Mouse (Mus musculus) embryonic facial prominence, embryonic 10.5 days (tissue): ENCODE measurements around the gene Csf2rb2. TPM values are rescaled to one million over a fixed set of nuclear protein-coding genes. Genes with fewer than 3 reads are reported as not detected.

ENCODE experiments used
- DNase-seq: peaks from one replicate; pipeline ENCODE4 v3.0.0-alpha.2; 2017; ENCODE audit warnings: low spot score
- H3K27ac ChIP-seq: fragments of 300-500 bp; sonication (generic); replicated peaks from 2 replicates; pipeline ENCODE4 v1.5.1; 2016; ENCODE audit warnings: mild to moderate bottlenecking
- H3K27me3 ChIP-seq: fragments of 300-500 bp; sonication (generic); replicated peaks from 2 replicates; pipeline ENCODE4 v1.6.1; 2016; ENCODE audit warnings: low read depth, mild to moderate bottlenecking; ENCODE audit not compliant: poor library complexity, severe bottlenecking
- H3K36me3 ChIP-seq: fragments of 300-500 bp; sonication (generic); replicated peaks from 2 replicates; pipeline ENCODE4 v1.6.1; 2016; ENCODE audit warnings: mild to moderate bottlenecking, moderate library complexity
- H3K4me1 ChIP-seq: fragments of 300-500 bp; sonication (generic); 2 replicates; pipeline ENCODE4 v1.6.1; 2016
- H3K4me3 ChIP-seq: fragments of 300-500 bp; sonication (generic); 2 replicates; pipeline ENCODE4 v1.5.1; 2016; ENCODE audit warnings: mild to moderate bottlenecking, moderate library complexity
- H3K9me3 ChIP-seq: fragments of 300-500 bp; sonication (generic); 2 replicates; pipeline ENCODE4 v1.6.1; 2016; ENCODE audit warnings: mild to moderate bottlenecking
- WGBS: fragments of 180-500 bp; shearing (Covaris S2); methylation state at CpG from one replicate; pipeline ENCODE4 v1.1.7; 2016; 5-methylcytosine and 5-hydroxymethylcytosine counted together
- microRNA-seq: library from miRNA; unstranded; fragments of <30 nt; microRNA quantifications from one replicate; pipeline ENCODE4, GENCODE M21; 2017
- polyA plus RNA-seq: library from polyadenylated mRNA; unstranded; fragments of >200 nt; fragmentation: Nextera tagmentation; extraction: Ambion mirVana; gene quantifications from 2 replicates; pipeline ENCODE4 v1.2.1, GENCODE M21; 2016

Gene Csf2rb2
- polyA plus RNA-seq, 1 experiment from 2014 or later: 0.51 TPM

DNA sequence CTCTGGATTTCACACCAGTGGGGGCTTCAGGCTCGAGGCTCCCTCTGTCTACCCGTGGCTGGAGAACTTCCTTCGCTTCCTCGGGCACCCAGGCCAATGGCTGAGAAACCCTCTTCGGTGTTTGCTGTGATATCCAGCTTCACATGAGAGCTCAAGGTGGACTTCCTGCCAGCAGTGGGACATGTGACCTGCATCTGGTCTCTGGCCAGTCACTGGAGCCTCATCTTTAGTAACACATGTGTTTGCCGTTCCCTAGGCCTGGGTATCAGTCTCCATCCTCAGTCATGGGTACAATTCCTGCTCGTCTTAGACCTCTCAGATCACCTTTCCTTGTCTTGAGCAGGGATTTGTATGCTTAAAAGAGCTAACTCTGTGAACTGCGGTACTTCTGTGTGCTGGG is 62.5 kb downstream of the Csf2rb2 start:
- Histone ChIP-seq H3K4me3 (no peak overlapping the region), H3K36me3 (no peaks in the 10 kb centered on the region), H3K4me1 (no peaks in the 10 kb centered on the region), H3K27me3 (no peaks in the 10 kb centered on the region), H3K27ac (no peak overlapping the region), H3K9me3 (no peaks in the 10 kb centered on the region)
- WGBS: 80% methylated on average over 8 of the region's 8 CpGs
- no peak for DNase-seq

DNA sequence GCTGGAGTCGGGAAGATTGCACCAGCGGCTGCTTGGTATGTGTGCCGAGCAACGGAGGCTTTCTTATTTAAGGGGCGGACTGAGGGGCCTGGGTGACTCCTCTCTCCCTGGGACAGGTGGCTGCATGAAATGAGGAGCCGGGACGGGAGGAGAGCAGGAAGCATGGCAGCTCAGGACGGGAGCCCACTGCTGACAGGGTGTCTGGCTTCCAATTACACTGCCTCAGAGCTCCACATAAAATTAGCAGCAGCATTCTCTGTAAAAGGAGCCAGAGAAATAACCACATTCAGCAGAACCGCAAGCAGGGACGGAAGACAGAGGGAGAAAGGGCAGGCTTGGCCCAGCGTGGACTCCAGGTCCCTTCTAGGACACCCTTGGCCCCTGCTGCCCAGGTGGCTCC is 64.2 kb downstream of the Csf2rb2 start:
- no peak for DNase-seq
- Histone ChIP-seq H3K4me1 (no peaks in the 10 kb centered on the region), H3K27me3 (no peaks in the 10 kb centered on the region), H3K4me3 (no peak overlapping the region), H3K9me3 (no peaks in the 10 kb centered on the region), H3K27ac (no peak overlapping the region), H3K36me3 (no peaks in the 10 kb centered on the region)
- WGBS: 52% methylated on average over 11 of the region's 11 CpGs

DNA sequence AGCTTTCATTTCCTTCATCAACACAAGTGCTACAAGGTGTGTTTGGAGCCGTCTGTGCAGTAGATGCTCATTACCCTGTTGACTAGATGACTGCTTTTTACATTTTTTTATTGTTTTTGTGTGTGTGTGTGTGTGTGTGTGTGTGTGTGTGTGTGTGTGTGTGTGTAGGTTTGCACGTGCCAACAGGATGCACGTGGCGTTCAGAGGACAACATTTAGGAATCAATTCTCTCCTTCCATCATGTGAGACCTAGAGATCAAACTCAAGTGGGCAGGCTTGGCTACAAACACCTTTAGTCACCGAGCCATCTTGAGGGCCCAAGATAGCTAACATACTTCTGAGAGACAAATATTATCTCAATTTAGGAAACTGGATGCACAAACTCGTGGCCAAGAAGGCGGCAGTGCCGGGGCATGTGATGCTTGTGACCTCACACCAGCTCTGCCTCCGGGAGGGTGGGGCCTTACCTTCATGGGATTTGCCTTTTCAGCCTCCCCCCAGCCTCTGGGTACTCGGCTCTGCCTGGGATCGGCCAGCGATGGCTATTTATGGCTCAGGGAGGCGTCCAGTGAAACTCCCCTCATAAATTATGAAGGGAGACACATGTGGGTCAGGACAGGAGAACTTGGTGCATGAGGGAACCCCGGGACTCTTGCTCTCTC is 65.4 kb downstream of the Csf2rb2 start:
- no peaks in the 10 kb centered on the region for H3K27me3 ChIP-seq
- no peaks in the 10 kb centered on the region for H3K4me1 ChIP-seq
- no peak overlapping the region for H3K27ac ChIP-seq
- H3K36me3 ChIP-seq: no peaks in the 10 kb centered on the region
- no peak for DNase-seq
- WGBS: 84% methylated on average over 14 of the region's 14 CpGs
- no peaks in the 10 kb centered on the region for H3K9me3 ChIP-seq
- H3K4me3 ChIP-seq: no peak overlapping the region

DNA sequence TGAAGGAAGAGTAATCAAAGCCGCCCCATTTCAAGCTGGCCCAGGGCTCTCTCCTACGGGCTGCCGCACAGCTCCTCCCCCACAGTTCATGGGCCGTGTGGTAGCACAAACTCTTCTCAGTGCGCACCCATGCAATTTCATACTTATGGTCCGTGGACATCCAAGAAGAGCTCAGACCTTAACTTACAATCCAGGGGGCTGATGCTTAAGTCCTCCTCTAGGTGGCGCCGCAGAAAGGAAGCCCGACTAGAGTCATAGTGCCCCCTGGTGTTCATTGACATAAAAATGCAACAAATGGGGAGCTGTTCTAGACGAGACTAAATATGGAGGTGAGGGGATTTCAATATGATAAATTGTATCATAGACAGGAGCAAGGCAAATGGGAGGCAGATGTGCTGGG is 66.1 kb downstream of the Csf2rb2 start:
- H3K4me1 ChIP-seq: no peaks in the 10 kb centered on the region
- no peaks in the 10 kb centered on the region for H3K27me3 ChIP-seq
- 28% methylated on average over 10 of the region's 10 CpGs for WGBS
- H3K4me3 ChIP-seq: no peak overlapping the region
- H3K36me3 ChIP-seq: no peaks in the 10 kb centered on the region
- H3K27ac ChIP-seq: no peak overlapping the region
- peak; percentile 74 for DNase-seq
- H3K9me3 ChIP-seq: no peaks in the 10 kb centered on the region

DNA sequence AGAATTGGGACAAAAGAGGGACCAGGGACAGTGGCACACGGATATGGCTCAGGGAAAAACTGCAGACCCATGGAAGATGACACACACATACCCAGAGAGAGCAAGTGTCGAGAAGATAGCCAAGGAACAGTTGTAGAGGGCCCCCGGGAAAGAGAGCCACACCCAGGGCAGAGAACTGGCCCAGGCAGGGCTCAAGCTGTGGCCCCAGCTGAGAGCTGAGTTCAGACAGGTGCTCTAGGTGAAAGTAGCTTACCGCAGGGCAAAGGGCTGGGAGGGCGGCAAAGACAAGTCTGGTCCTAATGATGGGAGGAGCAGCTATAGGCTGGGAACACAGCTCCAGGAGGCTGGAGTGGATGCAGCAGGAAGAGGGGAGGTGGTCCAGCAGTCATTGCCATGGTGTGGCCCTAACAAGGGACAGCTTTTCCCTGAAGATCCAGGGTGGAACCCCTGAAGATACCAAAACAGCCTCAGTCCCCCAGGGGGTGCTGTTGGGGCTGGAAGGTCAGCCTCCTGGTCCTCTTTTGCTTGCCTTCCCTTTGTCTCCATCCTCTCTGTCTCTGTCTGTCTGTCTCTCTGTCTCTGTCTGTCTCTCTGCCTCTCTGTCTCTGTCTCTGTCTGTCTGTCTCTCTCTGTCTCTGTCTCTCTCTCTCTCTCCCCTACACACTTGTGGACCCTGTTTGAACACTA is 70.6 kb downstream of the Csf2rb2 start:
- no peak for DNase-seq
- WGBS: 78% methylated on average over 5 of the region's 5 CpGs

More for the DNA sequence above, 70.6 kb downstream of the Csf2rb2 start:
- Histone ChIP-seq H3K4me1 (peaks cover 13% of the 10 kb centered on the region), H3K4me3 (no peak overlapping the region), H3K27me3 (no peaks in the 10 kb centered on the region), H3K9me3 (0 out of 2 replicates have a peak, but pooled peaks cover 5% of the 10 kb centered on the region), H3K36me3 (no peaks in the 10 kb centered on the region), H3K27ac (no peak overlapping the region)

Small RNAs within 50 kb of the gene (microRNA-seq; reads per million reads assigned to microRNA genes)
- gene Mir7676-1: not detected
- not detected for gene Mir7676-2

Other genes with a start within 250 kb of the Csf2rb2 start
- 0.06 and 0.11 TPM in 2 replicates for gene Cacng2, start 185.7 kb downstream of the Csf2rb2 start, polyA plus RNA-seq
- 136 and 141 TPM in 2 replicates for gene Ift27, start 131.6 kb downstream of the Csf2rb2 start, polyA plus RNA-seq
- not detected in 2 replicates for gene Pvalb, start 99.3 kb downstream of the Csf2rb2 start, polyA plus RNA-seq
- 4.2 and 6.2 TPM in 2 replicates for gene Ncf4, start 60.9 kb downstream of the Csf2rb2 start, polyA plus RNA-seq
- gene Csf2rb, start 20.0 kb upstream of the Csf2rb2 start, polyA plus RNA-seq: 2.1 and 2.2 TPM in 2 replicates
- gene Tex33, start 90.2 kb upstream of the Csf2rb2 start, polyA plus RNA-seq: not detected in 2 replicates
- 10.4 and 12.7 TPM in 2 replicates for gene Tst, start 100.2 kb upstream of the Csf2rb2 start, polyA plus RNA-seq
- 0.98 and 1.1 TPM in 2 replicates for gene Mpst, start 100.7 kb upstream of the Csf2rb2 start, polyA plus RNA-seq
- gene Kctd17, start 122.8 kb upstream of the Csf2rb2 start, polyA plus RNA-seq: 49.6 and 51.6 TPM in 2 replicates
- gene Tmprss6, start 162.9 kb upstream of the Csf2rb2 start, polyA plus RNA-seq: 0.24 and 0.37 TPM in 2 replicates
- gene Il2rb, start 189.6 kb upstream of the Csf2rb2 start, polyA plus RNA-seq: 0.09 TPM in 1 of 2 replicates, not detected in the other
- gene C1qtnf6, start 225.7 kb upstream of the Csf2rb2 start, polyA plus RNA-seq: 9.6 and 10.4 TPM in 2 replicates
- not detected in 2 replicates for gene Sstr3, start 239.0 kb upstream of the Csf2rb2 start, polyA plus RNA-seq